Mouse (Mus musculus) skeletal muscle tissue, adult 2 months (tissue): ENCODE results near the gene Arhgef1.

Source experiments
- DNase-seq: peaks from one replicate; pipeline ENCODE4 v3.0.0-alpha.2; 2012; ENCODE audit warnings: low read depth, low spot score

Arhgef1 gene

DNA sequence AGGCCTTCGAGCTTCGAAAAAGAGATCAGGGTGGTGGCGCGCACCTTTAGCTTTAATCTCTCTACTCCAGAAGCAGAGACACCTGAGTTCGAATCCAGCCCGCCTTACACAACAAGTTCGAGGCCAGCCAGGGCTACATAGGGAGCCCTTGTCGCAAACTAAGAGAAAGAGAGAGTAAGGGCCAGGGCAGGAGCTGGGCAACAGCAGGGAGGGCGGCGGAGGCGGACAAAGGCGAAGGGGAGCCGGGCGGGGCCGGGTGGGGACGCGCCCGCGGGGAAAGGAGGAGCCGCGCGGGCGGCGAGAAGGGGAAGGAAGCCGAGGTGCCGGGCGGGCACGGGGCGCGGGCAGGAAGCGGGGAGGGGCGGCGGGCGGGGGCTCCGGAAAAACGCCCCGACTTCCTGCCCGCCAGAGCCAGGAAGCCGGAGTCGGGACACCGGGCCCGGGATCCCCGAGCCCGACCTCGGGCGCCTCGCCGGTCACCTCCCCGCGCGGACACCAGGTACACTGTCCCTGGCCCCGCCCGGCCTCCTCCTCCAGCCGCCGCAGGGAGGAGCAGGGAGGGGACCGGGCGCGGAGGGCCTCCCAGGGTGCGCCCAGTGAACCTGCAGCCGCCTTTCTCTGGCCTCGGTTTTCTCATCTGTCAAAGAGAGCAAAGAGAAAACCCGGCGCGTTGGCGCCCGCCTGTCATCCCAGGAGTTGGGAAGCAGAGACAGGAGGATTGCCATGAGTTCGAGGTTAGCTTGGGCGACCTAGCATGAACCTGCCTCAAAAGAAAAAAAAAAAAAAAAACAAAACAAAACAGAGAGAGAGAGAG lies at the start of gene Arhgef1:
Gene Arhgef1, plus strand, starts transcription at position 283 of the 814 bp plus-strand sequence.
- no peak for DNase-seq

DNA sequence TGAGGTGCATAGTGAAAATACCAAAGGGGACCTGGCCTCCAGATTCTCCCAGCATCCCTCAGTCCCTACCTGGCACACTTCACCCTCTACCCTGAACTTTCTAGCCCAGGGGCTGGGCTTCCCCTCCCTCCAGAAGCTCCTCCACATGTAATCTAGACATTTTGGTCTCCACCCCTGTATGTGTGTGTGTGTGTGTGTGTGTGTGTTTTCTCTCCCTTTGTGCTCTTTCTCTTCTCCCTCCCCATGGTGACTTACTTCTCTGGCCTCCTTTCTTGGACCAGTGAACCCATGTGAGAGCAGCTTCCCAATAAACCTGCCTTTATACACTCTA lies 49.5 kb upstream of the Arhgef1 start:
- no peak for DNase-seq

DNA sequence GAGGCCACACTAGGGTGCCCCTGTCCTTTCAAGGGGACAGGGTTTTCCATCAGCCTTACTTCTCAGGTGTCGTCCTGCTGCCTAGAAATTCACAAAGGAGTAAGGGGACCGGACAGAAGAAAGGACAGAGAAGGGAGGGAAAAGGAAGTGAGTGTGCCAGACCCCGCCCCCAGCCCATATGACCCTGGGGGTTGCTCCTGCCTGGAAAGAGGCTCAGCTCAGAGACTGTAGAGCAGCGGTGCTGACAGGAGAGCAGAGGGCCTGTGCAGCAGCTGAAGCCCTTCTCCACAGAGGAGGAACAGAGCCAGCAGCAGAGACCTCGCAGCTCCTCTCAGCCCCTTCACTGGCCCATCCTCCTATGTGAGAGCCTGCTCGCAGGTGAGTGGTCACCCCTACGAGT lies 49.0 kb upstream of the Arhgef1 start:
- no peak for DNase-seq

DNA sequence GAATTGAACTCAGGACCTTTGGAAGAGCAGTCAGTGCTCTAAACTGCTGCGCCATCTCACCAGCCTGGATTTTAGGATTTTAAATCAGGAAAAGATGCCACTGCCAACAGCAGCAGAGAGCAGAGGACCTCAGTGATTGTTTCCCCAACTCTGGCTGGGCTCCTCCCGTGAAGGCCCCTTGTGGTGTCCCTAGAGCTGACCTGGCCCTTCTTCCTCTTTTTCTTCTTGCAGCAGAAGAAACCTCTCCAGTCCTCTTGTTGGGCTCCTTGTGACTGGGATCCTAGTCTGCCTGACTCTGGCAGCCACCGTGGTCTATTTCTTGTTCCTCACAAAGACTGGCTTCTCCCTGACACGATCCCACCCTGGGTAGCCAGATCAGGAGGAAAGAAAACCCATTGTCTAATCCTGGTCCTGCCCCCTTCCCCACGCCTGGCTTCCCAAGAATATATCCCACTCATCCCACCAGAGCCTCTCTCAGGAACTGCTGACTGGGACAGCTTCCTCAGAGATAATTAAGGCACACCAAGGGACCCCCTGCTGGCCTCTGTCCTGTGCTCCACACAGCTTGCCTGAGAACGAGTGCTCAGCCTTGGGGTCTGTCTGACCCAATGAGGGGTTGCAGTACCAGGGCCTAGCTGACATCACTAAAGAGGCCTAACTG lies 46.1 kb upstream of the Arhgef1 start:
- no peak for DNase-seq

DNA sequence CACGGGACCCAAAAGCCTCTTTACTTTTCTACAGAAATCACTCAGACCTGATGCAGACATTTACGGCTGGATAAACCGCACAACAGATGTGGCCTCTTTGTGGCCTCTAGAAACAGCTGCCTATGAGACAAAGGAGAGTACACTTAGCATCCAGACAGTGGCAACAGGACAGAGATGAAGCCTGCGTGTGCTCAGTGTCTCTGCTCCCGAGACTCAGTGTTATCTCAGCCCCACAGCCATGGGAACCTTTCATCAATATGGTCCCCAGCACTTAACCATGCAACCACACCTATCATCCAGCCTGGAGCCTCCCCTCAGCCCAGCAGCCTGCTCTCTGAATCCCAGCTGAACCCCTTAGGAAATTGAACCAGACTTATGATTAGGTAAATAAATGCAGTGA lies 43.5 kb upstream of the Arhgef1 start:
- no peak for DNase-seq

DNA sequence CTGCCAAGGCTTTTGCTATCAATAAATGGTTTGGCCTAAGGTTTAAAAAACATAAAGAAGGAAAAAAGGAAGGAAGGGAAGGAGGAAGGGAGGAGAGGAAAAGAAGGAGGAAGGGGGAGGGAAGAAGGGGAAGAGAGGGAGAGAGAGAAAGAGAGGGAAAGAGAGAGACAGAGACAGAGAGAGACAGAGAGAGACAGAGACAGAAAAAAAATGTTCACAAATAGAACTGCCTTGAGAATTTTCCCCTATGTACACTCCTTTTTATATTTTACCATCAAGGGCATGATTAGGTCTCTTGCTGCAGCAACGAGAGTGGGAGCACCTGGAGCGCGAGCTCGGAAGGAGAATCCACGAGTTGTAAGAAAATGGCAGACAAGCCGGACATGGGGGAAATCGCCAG lies 40.8 kb upstream of the Arhgef1 start, which contains the start of gene Gm9844:
Gene Gm9844, plus strand, starts transcription at position 301 of the 400 bp plus-strand sequence.
- no peak for DNase-seq

DNA sequence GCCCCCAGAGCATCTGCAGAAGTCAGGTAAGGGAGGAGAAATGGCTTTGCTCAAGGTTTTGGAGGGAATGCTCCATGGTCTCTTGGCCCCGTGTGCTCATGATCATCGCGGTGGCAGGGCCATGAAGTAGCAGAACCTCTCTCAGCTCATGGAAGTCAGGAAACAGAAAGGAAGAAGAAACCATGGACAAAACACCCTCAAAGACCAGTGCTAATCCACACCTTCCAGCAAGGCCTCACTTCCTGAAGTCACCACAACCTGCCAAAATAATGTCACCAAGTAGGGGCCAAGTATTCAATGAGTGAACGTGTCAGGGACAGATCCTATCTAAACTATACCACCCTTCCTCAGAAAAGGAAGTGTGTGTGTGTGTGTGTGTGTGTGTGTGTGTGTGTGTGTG lies 39.9 kb upstream of the Arhgef1 start:
- no peak for DNase-seq

DNA sequence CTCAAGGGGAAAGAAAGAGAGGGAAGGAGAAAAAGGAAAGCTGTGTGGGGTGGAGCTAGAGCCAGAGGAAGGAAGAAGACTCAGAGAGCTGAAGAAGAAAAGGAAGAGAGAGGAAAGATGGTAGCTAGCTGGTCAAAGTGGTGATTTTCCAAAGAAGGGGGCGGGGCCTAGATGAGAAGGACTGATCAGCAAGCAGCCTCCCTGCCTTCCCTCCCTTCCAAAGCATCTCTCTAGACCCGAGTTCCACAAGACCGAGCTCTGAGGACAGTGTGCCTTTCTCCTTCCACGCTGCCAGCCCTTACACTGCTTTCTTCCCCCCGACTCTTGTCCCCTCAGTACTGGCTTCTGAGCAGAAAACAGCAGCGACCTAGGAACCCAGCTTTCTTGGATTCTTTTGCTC lies 38.6 kb upstream of the Arhgef1 start:
- no peak for DNase-seq

DNA sequence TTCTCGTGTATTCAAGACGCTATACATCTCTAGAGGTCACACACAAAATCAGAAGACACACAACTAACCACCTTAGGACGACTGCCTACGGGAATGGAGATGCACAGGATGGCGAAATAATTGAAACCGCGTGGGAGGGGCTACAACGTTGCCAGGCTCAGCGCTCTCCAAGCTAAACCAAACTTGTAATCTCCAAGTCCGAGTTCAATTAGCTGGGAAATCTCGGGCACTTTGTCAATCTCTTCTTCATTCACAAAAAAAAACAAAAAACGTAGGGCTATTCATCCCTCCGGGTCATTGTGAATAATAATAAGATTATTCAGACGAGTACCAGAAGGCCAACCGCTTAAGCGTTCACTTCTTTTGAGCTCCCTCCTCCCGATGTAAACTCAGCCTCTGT lies 33.6 kb upstream of the Arhgef1 start:
- no peak for DNase-seq

DNA sequence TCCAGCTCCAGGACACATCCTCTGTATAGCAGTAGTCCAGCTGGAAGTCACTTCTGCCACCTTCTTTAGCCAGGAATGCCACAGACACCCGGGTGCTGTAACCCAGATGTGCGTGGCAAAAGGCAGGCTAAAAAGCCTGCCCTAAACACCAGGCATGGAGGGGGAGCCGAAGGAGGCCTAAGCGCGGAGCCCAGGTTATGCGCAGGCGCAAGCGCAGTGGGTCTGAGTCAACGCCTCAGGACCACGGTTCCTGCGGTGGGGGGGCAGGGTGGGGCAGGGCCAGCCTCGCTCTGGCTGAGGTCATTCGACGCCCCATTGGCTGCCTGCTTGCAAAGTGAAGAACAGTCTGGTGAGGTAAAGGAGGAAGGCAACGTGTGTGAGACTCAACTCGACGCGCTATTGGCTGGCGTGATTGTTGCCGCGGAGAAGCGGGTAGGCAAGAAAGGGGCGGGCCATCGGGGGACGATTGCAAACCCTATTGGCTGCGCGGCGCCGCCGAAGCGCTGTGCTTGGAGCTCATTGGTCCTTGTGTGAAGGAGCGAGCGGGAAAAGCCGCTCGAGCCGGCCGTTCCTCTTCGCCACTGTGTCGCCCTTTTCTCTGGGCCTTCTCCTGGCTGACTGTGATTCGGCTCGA lies 33.1 kb upstream of the Arhgef1 start, which contains the start of the genes Lypd4 and Dmrtc2:
Gene Lypd4, minus strand, starts transcription at position 410 of the 634 bp plus-strand sequence.
Gene Dmrtc2, plus strand, starts transcription at position 526 of the 634 bp plus-strand sequence.
- DNase-seq = no peak

DNA sequence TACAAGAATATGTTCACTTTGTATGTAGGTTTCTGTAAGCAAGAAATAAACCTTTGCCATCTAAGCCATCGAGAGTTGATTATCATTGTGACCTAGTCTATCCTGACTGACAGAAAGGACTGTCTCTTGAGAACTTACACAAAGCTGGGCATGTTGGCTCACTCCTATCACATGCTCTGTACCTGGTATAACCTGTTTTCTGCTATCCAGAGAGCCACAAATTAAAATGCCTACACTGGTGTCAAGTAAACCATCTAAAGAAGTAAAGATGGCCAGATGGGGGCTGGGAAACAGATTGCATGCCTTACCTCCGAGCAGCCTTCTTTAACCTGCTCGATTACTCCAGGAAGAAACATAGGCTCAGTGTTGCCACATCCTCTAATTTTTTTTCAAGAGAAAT lies 25.1 kb upstream of the Arhgef1 start:
- no peak for DNase-seq

DNA sequence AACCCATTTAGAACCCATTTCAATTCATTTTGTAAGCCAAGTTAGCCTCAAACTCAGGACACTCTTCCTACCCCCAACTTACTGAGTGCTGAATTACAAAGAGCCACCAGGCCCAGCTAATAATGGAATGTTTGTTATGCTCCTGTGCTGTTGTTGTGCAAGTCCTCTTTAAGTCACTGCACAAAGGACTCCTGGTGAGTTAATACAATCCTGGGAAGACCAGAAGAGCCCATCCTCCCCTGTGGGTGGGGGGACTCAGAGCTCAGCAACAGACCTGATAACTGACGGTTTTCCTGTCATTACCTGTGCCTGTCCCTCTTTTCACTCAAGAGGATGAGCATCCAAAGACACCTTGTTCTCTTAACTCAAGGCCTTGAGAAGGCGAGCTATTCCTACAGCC lies 23.1 kb upstream of the Arhgef1 start:
- no peak for DNase-seq

DNA sequence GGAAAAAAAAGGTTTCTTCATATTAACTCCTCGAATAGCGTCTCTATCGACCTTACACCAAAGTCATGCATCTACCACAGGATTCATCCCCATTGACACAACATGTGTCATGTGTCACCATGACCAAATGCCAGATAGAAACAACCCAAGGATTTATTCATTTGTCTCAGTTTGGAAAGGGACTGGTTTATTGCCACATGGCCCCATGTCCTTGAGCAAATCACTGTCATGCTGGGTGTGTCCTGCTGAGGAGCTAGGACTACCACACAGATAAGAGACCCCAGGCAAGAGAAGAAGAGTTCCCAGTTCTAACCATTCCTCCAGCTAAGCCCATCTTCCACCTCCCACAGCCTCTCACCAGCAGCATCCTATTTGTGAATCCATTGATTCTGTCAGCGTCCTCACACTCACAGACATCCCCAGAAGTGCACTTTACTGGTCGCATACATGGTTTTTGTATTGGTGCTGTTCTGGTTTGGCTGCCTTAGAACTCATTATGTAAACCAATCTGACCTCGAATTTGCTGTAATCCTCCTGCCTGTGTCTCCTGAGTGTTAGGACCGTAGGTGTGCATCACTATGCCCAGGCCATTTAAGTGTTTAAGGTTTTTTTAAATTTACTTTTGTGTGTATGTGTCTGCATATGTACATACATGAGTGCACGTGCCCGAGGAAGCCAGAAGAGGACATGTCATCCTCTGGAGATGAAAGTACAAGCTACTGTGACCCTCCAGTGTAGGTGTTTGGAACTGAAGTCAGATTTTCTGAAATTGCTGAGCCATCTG lies 20.1 kb upstream of the Arhgef1 start:
- no peak for DNase-seq

DNA sequence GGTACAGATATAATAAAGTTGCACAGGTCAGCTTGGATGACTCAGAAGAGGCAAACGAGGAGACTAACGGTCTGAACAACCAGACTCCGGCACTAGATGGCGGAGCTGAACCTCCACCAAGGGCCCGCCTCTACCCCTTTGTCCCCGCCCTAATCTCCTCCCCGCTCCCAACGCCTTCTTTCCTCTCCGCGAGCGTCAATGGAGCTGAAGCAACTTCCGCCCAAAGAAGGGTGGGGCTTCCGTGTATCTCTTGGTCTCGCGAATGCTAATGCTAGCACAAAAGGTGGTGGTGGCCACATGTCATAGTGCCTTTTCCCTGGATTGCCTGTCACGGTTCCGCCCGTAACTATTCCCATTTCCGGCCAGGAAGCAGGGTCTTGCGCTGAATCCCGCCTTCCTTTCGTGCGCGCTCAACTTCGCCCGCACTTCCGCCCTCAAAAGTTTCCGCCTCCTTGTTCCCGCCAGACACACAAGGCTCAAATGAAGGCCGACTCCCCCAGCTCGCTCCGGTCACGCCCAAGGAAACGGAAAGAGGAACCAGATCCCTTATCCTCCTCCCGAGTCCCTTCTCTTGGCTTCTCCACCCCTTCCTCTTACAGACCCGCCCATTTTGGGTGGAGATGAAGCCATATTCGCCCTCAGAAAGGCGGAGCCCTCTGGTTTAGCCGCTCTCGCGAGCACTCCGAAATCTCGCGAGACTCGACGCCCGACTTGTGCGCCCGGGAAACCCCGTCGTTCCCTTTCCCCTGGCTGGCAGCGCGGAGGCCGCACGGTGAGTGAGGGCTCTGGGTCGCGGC lies 18.6 kb upstream of the Arhgef1 start, which contains the start of gene Rps19:
Gene Rps19, plus strand, starts transcription at position 476 of the 797 bp plus-strand sequence.
- DNase-seq = peak; percentile 99

DNA sequence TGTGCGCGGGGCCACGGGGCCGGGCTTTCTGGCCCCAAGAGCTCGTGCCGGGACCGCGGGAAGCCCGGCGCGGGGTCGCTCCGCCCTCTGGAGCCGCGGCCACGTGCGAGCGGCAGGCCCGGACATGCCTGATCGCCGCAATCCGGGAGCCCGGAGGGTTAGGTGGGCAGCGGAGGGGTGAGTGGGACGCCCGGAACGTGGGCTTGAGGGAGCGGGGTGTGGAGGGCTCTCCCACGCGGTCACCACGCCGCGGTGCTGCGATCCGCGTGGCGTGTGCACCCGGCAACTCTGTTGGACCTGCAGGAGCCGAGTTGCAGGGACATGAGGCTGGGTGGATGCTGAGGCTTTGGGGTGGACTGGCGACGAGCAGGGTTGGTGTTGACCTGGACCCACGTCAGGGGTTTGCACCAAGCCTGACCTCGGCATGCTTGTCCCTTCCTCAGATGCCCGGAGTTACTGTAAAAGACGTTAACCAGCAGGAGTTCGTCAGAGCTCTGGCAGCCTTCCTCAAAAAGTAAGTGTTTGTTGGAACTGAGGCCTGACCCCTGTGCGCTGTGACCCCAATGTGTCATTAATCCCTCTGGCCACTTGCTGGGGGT lies 17.9 kb upstream of the Arhgef1 start:
- no peak for DNase-seq

DNA sequence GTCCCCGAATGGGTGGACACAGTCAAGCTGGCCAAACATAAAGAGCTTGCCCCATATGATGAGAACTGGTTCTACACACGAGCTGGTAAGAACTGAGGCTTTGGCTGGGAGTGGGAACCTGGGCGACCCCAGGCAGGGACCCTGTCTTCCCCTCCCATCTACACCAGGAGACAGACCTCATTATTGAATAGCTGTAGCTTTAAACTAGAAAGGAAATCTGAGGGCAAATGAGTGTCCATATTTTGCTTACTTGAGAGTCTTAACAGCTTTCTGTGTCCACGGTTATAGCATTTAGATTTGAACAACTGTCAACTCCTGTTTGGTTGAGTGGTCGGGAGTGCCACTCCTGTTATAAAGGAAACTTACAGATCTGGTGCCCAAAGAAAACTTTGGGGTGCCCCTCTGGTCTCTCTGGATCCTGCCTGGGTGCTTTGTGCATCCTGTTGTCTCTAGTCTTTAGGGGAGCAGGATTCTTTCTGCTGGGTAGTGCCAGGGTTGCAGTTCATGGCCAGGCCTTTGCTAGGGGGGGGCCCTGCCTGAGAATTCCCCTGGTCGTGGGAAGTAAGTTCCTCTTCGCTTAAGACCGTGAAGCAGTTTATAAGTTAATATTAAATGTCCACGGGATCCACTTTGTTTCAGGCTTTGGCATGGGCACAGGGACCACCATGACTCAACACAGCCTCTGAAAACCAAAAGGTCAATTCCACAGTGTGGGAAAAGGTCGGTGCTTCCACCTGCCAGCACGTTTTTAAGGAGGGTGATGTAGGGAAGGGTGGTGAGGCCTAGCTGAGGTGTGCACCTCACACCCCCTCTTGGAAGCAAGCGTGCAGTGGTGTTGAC lies 17.0 kb upstream of the Arhgef1 start:
- no peak for DNase-seq

DNA sequence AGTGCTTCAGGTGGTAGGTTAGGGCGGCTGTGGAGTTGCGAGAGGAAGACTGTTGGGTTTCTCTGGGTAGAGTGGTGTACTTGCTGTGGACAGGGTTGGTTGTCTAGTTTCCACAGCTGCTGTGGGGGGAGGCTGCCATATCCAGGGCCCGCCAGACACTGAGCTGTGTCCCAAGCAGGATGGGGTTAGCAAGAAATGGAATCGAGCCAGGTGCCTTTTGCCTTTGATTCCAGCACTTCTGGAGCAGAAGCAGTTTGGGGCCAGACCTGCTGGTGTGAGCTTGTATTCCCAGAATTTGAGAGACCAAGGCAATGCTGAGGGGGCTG lies 16.4 kb upstream of the Arhgef1 start:
- DNase-seq = no peak

DNA sequence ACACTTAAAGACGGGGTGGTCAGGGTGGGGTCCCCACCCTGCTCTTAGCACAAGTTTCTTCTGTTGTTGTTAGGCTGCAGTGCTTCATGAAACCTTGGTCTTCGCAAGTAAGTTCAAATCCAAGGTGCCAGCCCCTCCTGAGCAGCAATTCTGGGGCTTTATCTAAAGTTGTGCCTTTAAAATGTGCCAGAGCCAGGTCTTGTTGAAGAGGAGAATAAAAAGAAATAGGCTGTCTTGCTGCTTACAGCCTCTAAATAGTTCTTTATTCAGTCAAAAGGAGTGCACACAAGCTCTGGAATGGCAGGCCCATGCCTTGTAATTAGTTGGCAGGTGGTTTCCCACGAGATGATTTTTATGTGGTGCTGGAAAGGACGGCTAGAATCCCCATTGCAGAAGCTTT lies 15.6 kb upstream of the Arhgef1 start:
- DNase-seq = no peak

DNA sequence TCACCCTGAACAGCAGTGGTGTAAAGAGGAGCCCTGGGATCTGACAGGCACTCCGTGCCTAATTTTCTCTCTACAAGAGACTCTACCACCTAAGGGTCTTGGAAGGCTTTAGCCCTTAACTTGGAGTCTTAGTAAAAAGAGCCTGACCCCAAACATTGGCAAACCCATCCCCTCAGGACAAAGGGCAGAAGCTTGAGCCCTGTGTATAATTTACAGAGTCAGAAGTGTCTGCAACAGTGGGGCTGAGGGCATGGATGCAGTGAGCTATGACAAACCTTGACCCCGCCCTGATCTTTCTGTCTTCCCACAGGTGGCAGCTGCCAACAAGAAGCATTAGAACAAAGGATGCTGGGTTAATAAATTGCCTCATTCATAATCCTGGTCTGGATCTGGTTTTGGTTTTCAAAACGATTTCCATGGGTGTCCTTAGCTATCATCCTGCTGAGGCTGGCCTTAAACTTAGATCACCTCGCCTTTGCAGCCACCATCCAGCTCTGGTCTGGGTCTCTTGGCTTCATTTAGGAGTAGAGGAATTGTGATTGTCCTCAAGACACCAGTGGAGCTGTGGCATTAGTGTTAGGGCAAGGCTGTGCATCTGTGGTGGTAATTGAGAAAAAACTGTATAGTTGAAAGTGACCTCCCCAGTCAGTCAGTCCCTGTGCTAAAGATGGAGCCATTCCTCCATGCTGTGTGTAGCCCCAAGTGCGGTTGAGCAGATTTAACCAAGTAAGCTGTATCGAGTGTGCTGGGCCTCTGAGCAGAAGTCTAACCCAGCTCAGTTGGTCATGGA lies 13.1 kb upstream of the Arhgef1 start:
- no peak for DNase-seq
